Mouse (Mus musculus): Measurements from ENCODE around the gene Upk3b.

- 0 out of 2 replicates have a peak, but pooled peaks have one; percentile 46 for TF ChIP-seq CTCF (IDR thresholded peaks at IDR 0.05; ENCODE audit: borderline replicate concordance, control insufficient read depth, extremely low read depth, insufficient read depth, low read length, poor library complexity)
- no peak for TF ChIP-seq POLR2A (IDR thresholded peaks at IDR 0.05; ENCODE audit: control insufficient read depth, extremely low read depth, insufficient read depth, low read length, poor library complexity)
These were observed 7.1 kb downstream of the Upk3b start for GRCm38 (mm10) chr5:136045408-136045807.
